Mouse (Mus musculus) erythroblast, embryonic 14.5 days (primary cell): Measurements from ENCODE around the gene Rangrf.
"Not testable (repeated sequence)": the region's sequence is repeated elsewhere in the genome, so short reads cannot be mapped to it uniquely, and the experiment has no call there.

Source experiments
- GATA1 ChIP-seq: IDR thresholded peaks from 2 replicates; pipeline ENCODE4 v1.6.1; 2012; ENCODE audit warnings: low read length, inconsistent platforms, mixed read lengths
- TAL1 ChIP-seq: IDR thresholded peaks from 3 replicates; pipeline ENCODE4 v1.6.1; 2012; ENCODE audit warnings: low read length, inconsistent platforms, mixed read lengths

DNA sequence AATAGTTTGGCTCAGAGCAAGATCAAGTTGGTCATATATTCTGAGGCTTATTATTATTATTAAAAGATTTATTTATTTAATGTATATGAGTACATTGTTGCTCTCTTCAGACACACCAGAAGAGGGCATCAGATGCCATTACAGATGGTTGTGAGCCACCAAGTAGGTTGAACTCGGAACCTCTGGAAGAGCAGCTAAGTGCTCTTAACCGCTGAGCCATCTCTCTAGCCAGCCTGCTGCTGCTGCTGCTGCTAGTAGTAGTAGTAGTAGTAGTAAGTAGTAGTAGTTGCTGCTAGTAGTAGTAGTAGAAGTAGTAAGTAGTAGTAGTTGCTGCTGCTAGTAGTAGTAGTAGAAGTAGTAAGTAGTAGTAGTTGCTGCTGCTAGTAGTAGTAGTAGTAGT lies 36.5 kb upstream of the Rangrf start:
- TF ChIP-seq GATA1, TAL1: not testable (repeated sequence)
